Mouse (Mus musculus): ENCODE data around the gene Rere. TPM values are rescaled to one million over a fixed set of nuclear protein-coding genes. Genes with fewer than 3 reads are reported as not detected.

Rere gene
- polyA plus RNA-seq, 2 experiments, result 4.8 to 5.1 TPM

GRCm38 (mm10) chr4:150325046-150325801, 43.8 kb downstream of the Rere start:
- no peak overlapping the region for H3K4me2 ChIP-seq (ENCODE audit: low read depth)
- WGBS (ENCODE audit: insufficient replicate concordance), result 66% methylated on average over 3 of the region's 3 CpGs

GRCm38 (mm10) chr4:150326005-150326404, 44.6 kb downstream of the Rere start:
- H3K9ac ChIP-seq (replicated peaks), result no peak overlapping the region
- WGBS (ENCODE audit: insufficient replicate concordance), result 76% methylated on average over 2 of the region's 2 CpGs
- TF ChIP-seq EP300 (IDR thresholded peaks at IDR 0.05; ENCODE audit: low read depth) (no peak), CTCF (IDR thresholded peaks at IDR 0.05; ENCODE audit: low read depth) (no peak)

More at GRCm38 (mm10) chr4:150325046-150325801, 43.8 kb downstream of the Rere start:
- no peak overlapping the region for H3K27ac ChIP-seq
- no peaks in the 10 kb centered on the region for H3K9me3 ChIP-seq (ENCODE audit: control insufficient read depth, low read length)
- H3K27me3 ChIP-seq (ENCODE audit: control insufficient read depth, insufficient read depth, low read length), result no peaks in the 10 kb centered on the region
- no peak overlapping the region for H3K9ac ChIP-seq (replicated peaks)
- TF ChIP-seq CTCF (IDR thresholded peaks at IDR 0.05; ENCODE audit: low read depth) (no peak), EP300 (IDR thresholded peaks at IDR 0.05; ENCODE audit: low read depth) (no peak)
- no peak overlapping the region for H3K4me3 ChIP-seq (ENCODE audit: insufficient read depth in 1 of 2, low read depth in 2 of 2, low read length in 2 of 2)
- peaks cover 0 to 7% of the 10 kb centered on the region in 2 experiments; a peak in 2 of 4 replicates for H3K4me1 ChIP-seq (replicated peaks; ENCODE audit: control insufficient read depth in 2 of 2, insufficient read depth in 2 of 2, low read length in 1 of 2)
- no peaks in the 10 kb centered on the region for H3K36me3 ChIP-seq (replicated peaks; ENCODE audit: control insufficient read depth, insufficient read depth, low read depth)
- no peak for DNase-seq (ENCODE audit: low read depth in 3 of 3, low spot score in 3 of 3)
- ATAC-seq (ENCODE audit: insufficient read depth), result no peak

GRCm38 (mm10) chr4:150327476-150327875, 46.0 kb downstream of the Rere start:
- WGBS (ENCODE audit: insufficient replicate concordance), result 60% methylated on average over 4 of the region's 4 CpGs
- H3K27ac ChIP-seq, result no peak overlapping the region

More at GRCm38 (mm10) chr4:150326005-150326404, 44.6 kb downstream of the Rere start:
- Histone ChIP-seq H3K4me3 (ENCODE audit: insufficient read depth in 1 of 2, low read depth in 2 of 2, low read length in 2 of 2) (no peak overlapping the region), H3K4me2 (ENCODE audit: low read depth) (no peak overlapping the region), H3K4me1 (replicated peaks; ENCODE audit: control insufficient read depth in 2 of 2, insufficient read depth in 2 of 2, low read length in 1 of 2) (peaks cover 0 to 7% of the 10 kb centered on the region in 2 experiments; a peak in 2 of 4 replicates), H3K27me3 (ENCODE audit: control insufficient read depth, insufficient read depth, low read length) (no peaks in the 10 kb centered on the region), H3K27ac (no peak overlapping the region), H3K36me3 (replicated peaks; ENCODE audit: control insufficient read depth, insufficient read depth, low read depth) (no peaks in the 10 kb centered on the region), H3K9me3 (ENCODE audit: control insufficient read depth, low read length) (no peaks in the 10 kb centered on the region)
- no peak for ATAC-seq (ENCODE audit: insufficient read depth)
- no peak for DNase-seq (ENCODE audit: low read depth in 3 of 3, low spot score in 3 of 3)

GRCm38 (mm10) chr4:150333927-150334682, 52.7 kb downstream of the Rere start:
- Histone ChIP-seq H3K9ac (replicated peaks) (no peak overlapping the region), H3K4me1 (replicated peaks; ENCODE audit: control insufficient read depth in 2 of 2, insufficient read depth in 2 of 2, low read length in 1 of 2) (no peaks in the 10 kb centered on the region), H3K27ac (no peak overlapping the region), H3K4me2 (ENCODE audit: low read depth) (no peak overlapping the region), H3K4me3 (ENCODE audit: insufficient read depth in 1 of 2, low read depth in 2 of 2, low read length in 2 of 2) (no peak overlapping the region), H3K27me3 (ENCODE audit: control insufficient read depth, insufficient read depth, low read length) (no peaks in the 10 kb centered on the region), H3K36me3 (replicated peaks; ENCODE audit: control insufficient read depth, insufficient read depth, low read depth) (no peaks in the 10 kb centered on the region), H3K9me3 (ENCODE audit: control insufficient read depth, low read length) (no peaks in the 10 kb centered on the region)
- WGBS (ENCODE audit: insufficient replicate concordance), result 61% methylated on average over 4 of the region's 4 CpGs
- no peak for ATAC-seq (ENCODE audit: insufficient read depth)
- TF ChIP-seq CTCF (IDR thresholded peaks at IDR 0.05; ENCODE audit: low read depth) (no peak), EP300 (IDR thresholded peaks at IDR 0.05; ENCODE audit: low read depth) (no peak)
- no peak for DNase-seq (ENCODE audit: low read depth in 3 of 3, low spot score in 3 of 3)

More at GRCm38 (mm10) chr4:150327476-150327875, 46.0 kb downstream of the Rere start:
- H3K9ac ChIP-seq (replicated peaks), result no peak overlapping the region
- H3K4me1 ChIP-seq (replicated peaks; ENCODE audit: control insufficient read depth in 2 of 2, insufficient read depth in 2 of 2, low read length in 1 of 2), result peaks cover 0 to 7% of the 10 kb centered on the region in 2 experiments; a peak in 2 of 4 replicates
- DNase-seq (ENCODE audit: low read depth in 3 of 3, low spot score in 3 of 3), result no peak
- ATAC-seq (ENCODE audit: insufficient read depth), result no peak
- H3K4me3 ChIP-seq (ENCODE audit: insufficient read depth in 1 of 2, low read depth in 2 of 2, low read length in 2 of 2), result no peak overlapping the region
- no peaks in the 10 kb centered on the region for H3K27me3 ChIP-seq (ENCODE audit: control insufficient read depth, insufficient read depth, low read length)
- H3K9me3 ChIP-seq (ENCODE audit: control insufficient read depth, low read length), result no peaks in the 10 kb centered on the region
- TF ChIP-seq CTCF (IDR thresholded peaks at IDR 0.05; ENCODE audit: low read depth) (peak; percentile 45), EP300 (IDR thresholded peaks at IDR 0.05; ENCODE audit: low read depth) (no peak)
- H3K4me2 ChIP-seq (ENCODE audit: low read depth), result no peak overlapping the region
- no peaks in the 10 kb centered on the region for H3K36me3 ChIP-seq (replicated peaks; ENCODE audit: control insufficient read depth, insufficient read depth, low read depth)

- WGBS (ENCODE audit: insufficient replicate concordance), result 73% methylated on average over 1 of the region's 1 CpGs
- DNase-seq (ENCODE audit: low read depth in 3 of 3, low spot score in 3 of 3) (no peak), ATAC-seq (ENCODE audit: insufficient read depth) (no peak)
- no peak overlapping the region for H3K4me3 ChIP-seq (ENCODE audit: insufficient read depth in 1 of 2, low read depth in 2 of 2, low read length in 2 of 2)
- H3K9ac ChIP-seq (replicated peaks), result no peak overlapping the region
- H3K4me1 ChIP-seq (replicated peaks; ENCODE audit: control insufficient read depth in 2 of 2, insufficient read depth in 2 of 2, low read length in 1 of 2), result no peaks in the 10 kb centered on the region
- H3K27me3 ChIP-seq (ENCODE audit: control insufficient read depth, insufficient read depth, low read length), result no peaks in the 10 kb centered on the region
- no peaks in the 10 kb centered on the region for H3K36me3 ChIP-seq (replicated peaks; ENCODE audit: control insufficient read depth, insufficient read depth, low read depth)
- TF ChIP-seq EP300 (IDR thresholded peaks at IDR 0.05; ENCODE audit: low read depth) (no peak), CTCF (IDR thresholded peaks at IDR 0.05; ENCODE audit: low read depth) (no peak)
- H3K9me3 ChIP-seq (ENCODE audit: control insufficient read depth, low read length), result no peaks in the 10 kb centered on the region
- no peak overlapping the region for H3K4me2 ChIP-seq (ENCODE audit: low read depth)
- no peak overlapping the region for H3K27ac ChIP-seq
Observed at GRCm38 (mm10) chr4:150337260-150337659, 55.8 kb downstream of the Rere start.

All from liver, embryonic 14.5 days (tissue).